Mouse (Mus musculus): ENCODE data around the gene Tmem165. TPM values are rescaled to one million over a fixed set of nuclear protein-coding genes. Genes with fewer than 3 reads are reported as not detected.

Gene Tmem165
- polyA plus RNA-seq, 1 experiment = 98.6 TPM

DNA sequence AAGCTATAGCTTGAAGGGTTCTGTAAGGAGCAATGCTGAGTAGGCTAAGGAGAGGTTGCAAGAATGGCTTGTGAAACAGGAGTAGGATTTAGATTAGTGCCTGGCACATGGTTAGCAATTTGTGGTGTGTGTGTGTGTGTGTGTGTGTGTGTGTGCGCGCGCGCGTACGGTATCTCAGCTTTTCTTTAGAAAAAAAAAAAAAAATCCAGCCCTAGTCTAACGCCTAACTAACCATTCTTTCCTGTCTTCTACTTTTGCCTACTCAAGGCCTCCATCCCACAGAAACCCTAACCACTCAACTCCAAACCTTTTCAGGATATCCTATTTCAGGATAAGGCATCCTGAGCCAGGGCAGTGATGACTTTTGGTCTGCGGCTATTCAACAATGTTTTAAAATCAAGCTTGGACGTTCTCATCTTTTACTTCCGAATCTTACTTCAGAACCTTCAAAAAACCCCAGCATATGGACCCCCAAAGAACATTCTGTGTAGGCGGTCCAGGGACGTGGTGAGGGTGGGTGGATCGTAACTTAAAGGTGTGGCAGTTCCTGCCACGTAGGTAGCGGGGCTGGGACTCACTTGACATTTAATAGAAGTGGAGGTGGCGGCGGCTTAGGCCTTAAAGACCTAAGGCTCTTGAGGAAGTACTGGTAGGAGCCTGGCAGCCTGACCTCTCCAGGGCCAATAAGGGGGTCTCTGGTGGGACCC lies 484 bp upstream of the Tmem165 start:
- Histone ChIP-seq H3K36me3 (replicated peaks; ENCODE audit: low read length) (peaks cover 21% of the 10 kb centered on the region), H3K9me3 (no peaks in the 10 kb centered on the region), H3K27me3 (replicated peaks) (no peaks in the 10 kb centered on the region), H3K4me1 (peaks cover 47% of the 10 kb centered on the region), H3K4me3 (replicated peaks) (peak overlapping the region; percentile 95)
- no peak for TF ChIP-seq GATA1 (IDR thresholded peaks at IDR 0.05; ENCODE audit: borderline replicate concordance, low read length)
- no peak for TF ChIP-seq FLI1 (IDR thresholded peaks at IDR 0.05; ENCODE audit: low read length)

DNA sequence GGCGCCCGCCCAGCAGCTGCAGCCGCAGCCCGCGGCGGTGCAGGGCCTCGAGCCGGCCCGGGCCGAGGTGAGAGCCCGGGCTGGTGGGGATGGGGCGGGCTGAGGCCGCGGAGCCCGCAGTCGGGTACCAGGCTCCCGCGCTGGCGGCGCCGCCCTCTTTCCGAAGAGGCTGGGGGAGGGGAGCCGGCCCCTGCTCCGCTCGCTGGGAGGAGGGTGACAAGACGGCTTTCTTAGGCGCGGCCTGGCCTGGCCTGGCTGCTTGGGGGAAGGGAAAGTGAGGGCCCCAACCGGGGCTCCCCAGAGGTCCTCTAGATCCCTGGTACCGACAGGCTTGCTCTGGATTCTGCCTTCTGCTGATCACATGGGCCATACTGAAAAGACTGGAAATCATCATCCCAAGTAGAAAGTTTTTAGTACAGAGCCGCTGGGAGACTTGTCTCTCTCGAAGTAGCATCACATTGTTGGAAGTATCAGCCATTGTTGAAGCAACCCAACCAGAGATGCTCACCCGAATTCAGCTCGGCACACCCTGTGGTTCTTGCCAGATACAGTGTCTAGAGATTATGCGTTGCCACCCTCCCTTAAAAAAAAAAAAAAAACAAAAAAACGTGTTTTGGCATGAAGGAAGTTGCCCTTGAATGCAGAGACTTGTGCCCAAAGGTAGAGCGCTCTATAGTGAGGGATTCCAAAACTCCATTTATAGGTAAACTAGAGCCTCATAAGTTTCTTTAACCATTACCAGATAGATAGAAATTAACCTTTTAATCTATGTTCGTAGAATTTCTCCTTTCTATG lies 803 bp downstream of the Tmem165 start:
- TF ChIP-seq FLI1 (IDR thresholded peaks at IDR 0.05; ENCODE audit: low read length) (no peak), GATA1 (IDR thresholded peaks at IDR 0.05; ENCODE audit: borderline replicate concordance, low read length) (no peak)

DNA sequence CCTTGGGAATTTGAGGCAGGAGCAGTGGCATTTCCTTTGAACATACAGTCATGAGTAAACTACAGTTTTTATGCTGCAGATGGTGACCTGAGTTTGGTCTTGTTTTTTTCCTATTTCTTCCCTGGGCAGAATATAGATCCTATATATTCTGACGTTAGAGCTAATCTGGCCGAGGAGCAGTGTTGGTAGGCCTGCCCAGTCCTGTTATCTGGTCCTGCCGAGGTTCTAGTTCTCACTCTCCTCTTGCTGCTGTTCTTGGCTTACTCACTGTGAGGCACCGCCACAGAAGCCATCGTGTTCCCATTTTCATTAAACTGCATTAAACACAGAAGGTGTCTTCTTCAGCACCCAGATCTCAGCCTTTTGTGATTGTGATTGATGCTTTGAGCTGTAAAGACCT lies 4.2 kb downstream of the Tmem165 start:
- peaks cover 77% of the 10 kb centered on the region for H3K4me1 ChIP-seq
- H3K9me3 ChIP-seq = no peaks in the 10 kb centered on the region
- TF ChIP-seq GATA1 (IDR thresholded peaks at IDR 0.05; ENCODE audit: borderline replicate concordance, low read length) = no peak
- no peak for TF ChIP-seq FLI1 (IDR thresholded peaks at IDR 0.05; ENCODE audit: low read length)
- peaks cover 56% of the 10 kb centered on the region for H3K36me3 ChIP-seq (replicated peaks; ENCODE audit: low read length)
- no peak overlapping the region for H3K4me3 ChIP-seq (replicated peaks)
- H3K27me3 ChIP-seq (replicated peaks) = no peaks in the 10 kb centered on the region

More for the DNA sequence above, 803 bp downstream of the Tmem165 start:
- H3K4me3 ChIP-seq (replicated peaks) = peak overlapping the region; percentile 95
- peaks cover 57% of the 10 kb centered on the region for H3K4me1 ChIP-seq
- no peaks in the 10 kb centered on the region for H3K27me3 ChIP-seq (replicated peaks)
- H3K9me3 ChIP-seq = no peaks in the 10 kb centered on the region
- H3K36me3 ChIP-seq (replicated peaks; ENCODE audit: low read length) = peaks cover 26% of the 10 kb centered on the region

DNA sequence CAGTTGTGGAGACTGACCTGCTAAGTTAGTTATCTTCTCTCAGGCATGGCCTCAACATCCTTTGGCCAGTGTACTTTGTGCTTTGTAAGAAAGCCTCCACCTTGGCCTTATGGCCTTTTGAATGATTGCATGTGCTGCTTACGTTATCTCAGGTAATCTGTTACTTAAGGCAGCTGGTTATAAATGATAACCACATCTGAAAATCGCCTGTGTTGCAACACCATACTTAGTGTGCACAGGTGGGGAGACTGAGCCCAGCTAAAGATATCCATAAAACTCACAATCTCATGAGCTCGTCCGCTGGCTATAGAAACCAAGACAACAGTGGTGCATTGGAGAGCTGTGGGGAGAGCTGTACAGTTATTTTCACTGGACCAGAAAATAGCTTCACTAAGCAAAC lies 6.9 kb downstream of the Tmem165 start:
- Histone ChIP-seq H3K36me3 (replicated peaks; ENCODE audit: low read length) (peaks cover 74% of the 10 kb centered on the region), H3K4me3 (replicated peaks) (no peak overlapping the region), H3K9me3 (no peaks in the 10 kb centered on the region), H3K27me3 (replicated peaks) (no peaks in the 10 kb centered on the region), H3K4me1 (peaks cover 81% of the 10 kb centered on the region)
- TF ChIP-seq FLI1 (IDR thresholded peaks at IDR 0.05; ENCODE audit: low read length) (no peak), GATA1 (IDR thresholded peaks at IDR 0.05; ENCODE audit: borderline replicate concordance, low read length) (no peak)

DNA sequence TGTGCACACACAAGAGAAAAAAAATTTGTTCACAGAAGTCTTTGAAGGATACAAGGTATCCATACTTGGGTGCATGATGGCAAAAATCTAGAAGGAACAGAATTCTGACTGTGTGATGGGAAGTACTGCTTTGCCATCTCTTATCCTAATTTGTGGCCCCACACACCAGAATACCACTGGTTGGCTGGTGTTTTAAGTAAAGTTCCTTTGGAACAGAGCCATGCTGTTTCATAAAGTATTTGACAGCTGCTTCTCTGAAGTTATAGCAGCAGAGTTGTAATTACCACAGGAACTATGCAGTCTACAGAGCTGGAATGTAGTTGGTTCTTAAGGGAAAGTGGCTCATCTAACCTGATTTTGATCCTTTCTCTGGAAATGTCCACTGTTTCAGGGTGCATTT lies 9.4 kb downstream of the Tmem165 start:
- Histone ChIP-seq H3K27me3 (replicated peaks) (no peaks in the 10 kb centered on the region), H3K9me3 (no peaks in the 10 kb centered on the region), H3K4me1 (peaks cover 70% of the 10 kb centered on the region), H3K4me3 (replicated peaks) (no peak overlapping the region), H3K36me3 (replicated peaks; ENCODE audit: low read length) (peaks cover 81% of the 10 kb centered on the region)
- TF ChIP-seq FLI1 (IDR thresholded peaks at IDR 0.05; ENCODE audit: low read length) = no peak

DNA sequence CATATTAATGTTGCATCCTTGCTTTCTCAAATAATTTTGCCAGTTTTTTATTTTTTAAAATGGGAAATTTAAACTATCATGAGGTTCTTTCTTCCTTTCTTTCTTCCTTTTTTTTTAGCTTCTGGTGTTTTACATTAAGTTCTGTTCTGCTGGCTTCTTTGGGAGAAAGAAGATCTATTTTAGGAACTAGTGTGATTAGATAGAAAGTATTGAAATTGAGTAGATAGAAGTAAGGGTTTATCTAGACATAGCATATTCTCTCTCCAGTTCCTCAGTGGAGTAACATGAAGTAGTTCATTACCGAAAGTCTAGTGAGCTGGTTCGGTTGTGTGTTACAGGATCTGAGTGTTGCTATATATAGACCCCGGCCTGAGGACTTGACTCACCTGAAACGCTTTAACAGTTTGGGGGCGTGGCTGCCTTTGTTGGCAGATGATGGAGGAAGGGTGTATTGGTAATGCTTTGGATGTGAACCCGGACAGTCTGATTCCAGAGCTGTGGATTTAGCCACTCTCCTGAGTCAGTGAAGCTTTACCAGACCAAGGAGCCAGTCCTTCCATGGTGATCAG lies 10.8 kb downstream of the Tmem165 start:
- H3K27me3 ChIP-seq (replicated peaks) = no peaks in the 10 kb centered on the region
- H3K9me3 ChIP-seq = no peaks in the 10 kb centered on the region
- H3K4me1 ChIP-seq = peaks cover 58% of the 10 kb centered on the region
- no peak for TF ChIP-seq GATA1 (IDR thresholded peaks at IDR 0.05; ENCODE audit: borderline replicate concordance, low read length)
- TF ChIP-seq FLI1 (IDR thresholded peaks at IDR 0.05; ENCODE audit: low read length) = no peak
- H3K4me3 ChIP-seq (replicated peaks) = no peak overlapping the region
- peaks cover 86% of the 10 kb centered on the region for H3K36me3 ChIP-seq (replicated peaks; ENCODE audit: low read length)

DNA sequence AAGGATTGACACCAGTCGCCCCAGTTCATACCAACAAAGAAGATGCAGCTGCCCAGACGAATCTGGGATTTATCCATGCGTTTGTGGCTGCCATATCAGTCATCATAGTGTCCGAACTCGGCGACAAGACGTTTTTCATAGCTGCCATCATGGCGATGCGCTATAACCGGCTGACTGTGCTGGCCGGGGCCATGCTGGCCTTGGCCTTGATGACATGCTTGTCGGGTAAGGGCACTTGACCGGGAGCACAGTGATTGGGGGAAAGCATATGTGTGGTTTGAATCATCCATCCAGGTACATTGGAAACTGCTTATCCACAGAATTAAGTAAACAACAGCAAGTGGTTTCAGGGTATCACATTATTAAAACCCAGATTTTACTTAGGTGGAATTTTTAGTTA lies 15.7 kb downstream of the Tmem165 start:
- no peak for TF ChIP-seq GATA1 (IDR thresholded peaks at IDR 0.05; ENCODE audit: borderline replicate concordance, low read length)
- TF ChIP-seq FLI1 (IDR thresholded peaks at IDR 0.05; ENCODE audit: low read length) = no peak
- peaks cover 95% of the 10 kb centered on the region for H3K36me3 ChIP-seq (replicated peaks; ENCODE audit: low read length)
- H3K4me3 ChIP-seq (replicated peaks) = no peak overlapping the region
- peaks cover 23% of the 10 kb centered on the region for H3K4me1 ChIP-seq
- no peaks in the 10 kb centered on the region for H3K9me3 ChIP-seq
- H3K27me3 ChIP-seq (replicated peaks) = no peaks in the 10 kb centered on the region

DNA sequence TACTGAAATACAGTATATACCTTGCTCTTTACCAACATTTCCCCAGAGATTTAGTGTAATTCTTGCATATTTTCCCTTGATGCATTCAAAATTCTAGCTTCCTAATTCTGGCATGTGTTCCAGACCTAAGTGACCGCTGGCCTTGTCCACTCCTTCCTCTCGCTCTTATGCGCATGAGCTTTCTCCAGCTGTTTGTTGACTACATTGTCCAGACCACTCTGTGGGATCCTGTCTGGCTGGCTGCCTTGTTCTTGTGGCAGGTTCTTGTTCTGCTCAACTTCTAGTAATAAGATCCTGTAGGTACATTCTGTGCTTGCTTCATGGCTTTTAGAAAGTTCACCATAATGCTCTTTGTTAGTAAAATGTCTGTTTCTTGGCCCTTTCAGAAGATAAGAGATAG lies 19.5 kb downstream of the Tmem165 start:
- no peak overlapping the region for H3K4me3 ChIP-seq (replicated peaks)
- peaks cover 6% of the 10 kb centered on the region for H3K4me1 ChIP-seq
- H3K9me3 ChIP-seq = no peaks in the 10 kb centered on the region
- H3K27me3 ChIP-seq (replicated peaks) = no peaks in the 10 kb centered on the region
- H3K36me3 ChIP-seq (replicated peaks; ENCODE audit: low read length) = peaks cover 97% of the 10 kb centered on the region
- no peak for TF ChIP-seq GATA1 (IDR thresholded peaks at IDR 0.05; ENCODE audit: borderline replicate concordance, low read length)
- TF ChIP-seq FLI1 (IDR thresholded peaks at IDR 0.05; ENCODE audit: low read length) = no peak

DNA sequence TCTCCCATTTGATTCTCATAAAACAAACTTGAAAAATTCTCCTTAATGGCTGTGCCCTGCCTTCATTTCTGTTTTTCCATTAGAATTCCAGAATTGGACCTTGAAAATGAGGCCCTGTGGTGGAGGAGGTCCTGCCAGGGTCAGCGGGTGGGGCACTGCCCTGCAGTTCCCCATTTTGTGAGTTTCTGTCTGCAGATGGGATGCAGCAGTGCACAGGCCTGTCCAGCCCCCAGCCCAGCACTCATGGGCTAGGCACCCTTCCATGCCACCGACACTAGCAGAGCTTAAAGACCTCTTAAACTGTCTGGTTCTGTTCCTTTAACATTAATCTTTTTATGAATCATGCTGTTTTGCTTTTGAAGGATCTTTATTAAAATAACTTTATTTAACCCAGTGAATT lies 22.2 kb downstream of the Tmem165 start:
- Histone ChIP-seq H3K27me3 (replicated peaks) (no peaks in the 10 kb centered on the region), H3K9me3 (no peaks in the 10 kb centered on the region), H3K4me1 (peaks cover 4% of the 10 kb centered on the region), H3K4me3 (replicated peaks) (no peak overlapping the region), H3K36me3 (replicated peaks; ENCODE audit: low read length) (peaks cover 100% of the 10 kb centered on the region)
- TF ChIP-seq FLI1 (IDR thresholded peaks at IDR 0.05; ENCODE audit: low read length) (no peak), GATA1 (IDR thresholded peaks at IDR 0.05; ENCODE audit: borderline replicate concordance, low read length) (no peak)

DNA sequence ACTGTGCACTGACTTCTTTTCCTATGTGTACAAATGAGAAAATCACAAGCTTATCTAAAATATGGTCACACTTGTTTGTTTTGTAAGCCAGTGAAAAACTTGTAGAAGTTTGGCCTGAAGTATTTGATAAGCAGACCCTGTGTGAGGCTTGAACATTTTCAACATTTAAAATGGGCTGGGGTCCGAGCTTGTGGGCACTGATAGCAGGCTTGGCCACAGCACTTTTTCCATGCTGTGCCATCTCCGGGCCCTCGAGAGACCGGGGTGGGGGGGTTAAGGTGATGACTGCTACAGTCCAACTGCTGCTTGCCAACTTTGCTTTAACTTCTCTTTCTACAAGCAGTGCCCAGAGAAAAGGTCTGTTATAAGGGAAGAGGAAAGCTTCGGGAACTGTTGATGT lies 24.4 kb downstream of the Tmem165 start:
- Histone ChIP-seq H3K27me3 (replicated peaks) (no peaks in the 10 kb centered on the region), H3K4me3 (replicated peaks) (no peak overlapping the region), H3K9me3 (no peaks in the 10 kb centered on the region), H3K4me1 (no peaks in the 10 kb centered on the region; the same call in 1 of the 2 replicates), H3K36me3 (replicated peaks; ENCODE audit: low read length) (peaks cover 98% of the 10 kb centered on the region)
- TF ChIP-seq GATA1 (IDR thresholded peaks at IDR 0.05; ENCODE audit: borderline replicate concordance, low read length) = no peak
- TF ChIP-seq FLI1 (IDR thresholded peaks at IDR 0.05; ENCODE audit: low read length) = no peak

Measured in megakaryocyte, embryonic 14.5 days (primary cell).